Mouse (Mus musculus): ENCODE data around the gene Ccr7. TPM values are rescaled to one million over a fixed set of nuclear protein-coding genes. Genes with fewer than 3 reads are reported as not detected.

The Ccr7 gene
- polyA plus RNA-seq, 1 experiment from 2014 or later = not detected

- no peaks in the 10 kb centered on the region for H3K27me3 ChIP-seq
- H3K4me1 ChIP-seq = peaks cover 28% of the 10 kb centered on the region
- no peak overlapping the region for H3K27ac ChIP-seq
- 73% methylated on average over 11 of the region's 11 CpGs for WGBS
- H3K4me3 ChIP-seq (replicated peaks) = no peak overlapping the region
- H3K9me3 ChIP-seq = no peaks in the 10 kb centered on the region
- H3K36me3 ChIP-seq (replicated peaks) = no peaks in the 10 kb centered on the region
- no peak overlapping the region for H3K9ac ChIP-seq
- no peak overlapping the region for H3K4me2 ChIP-seq
- ATAC-seq (ENCODE audit: low FRiP score) = no peak
Measured at GRCm38 (mm10) chr11:99151333-99151930, 3.4 kb downstream of the Ccr7 start.

- Histone ChIP-seq H3K27ac (no peak overlapping the region), H3K4me1 (peaks cover 28% of the 10 kb centered on the region), H3K27me3 (no peaks in the 10 kb centered on the region), H3K9ac (no peak overlapping the region), H3K36me3 (replicated peaks) (no peaks in the 10 kb centered on the region), H3K9me3 (no peaks in the 10 kb centered on the region), H3K4me2 (no peak overlapping the region), H3K4me3 (replicated peaks) (no peak overlapping the region)
- 61% methylated on average over 7 of the region's 7 CpGs for WGBS
- ATAC-seq (ENCODE audit: low FRiP score) = no peak
Measured at GRCm38 (mm10) chr11:99150889-99151288, 4.0 kb downstream of the Ccr7 start.

DNA sequence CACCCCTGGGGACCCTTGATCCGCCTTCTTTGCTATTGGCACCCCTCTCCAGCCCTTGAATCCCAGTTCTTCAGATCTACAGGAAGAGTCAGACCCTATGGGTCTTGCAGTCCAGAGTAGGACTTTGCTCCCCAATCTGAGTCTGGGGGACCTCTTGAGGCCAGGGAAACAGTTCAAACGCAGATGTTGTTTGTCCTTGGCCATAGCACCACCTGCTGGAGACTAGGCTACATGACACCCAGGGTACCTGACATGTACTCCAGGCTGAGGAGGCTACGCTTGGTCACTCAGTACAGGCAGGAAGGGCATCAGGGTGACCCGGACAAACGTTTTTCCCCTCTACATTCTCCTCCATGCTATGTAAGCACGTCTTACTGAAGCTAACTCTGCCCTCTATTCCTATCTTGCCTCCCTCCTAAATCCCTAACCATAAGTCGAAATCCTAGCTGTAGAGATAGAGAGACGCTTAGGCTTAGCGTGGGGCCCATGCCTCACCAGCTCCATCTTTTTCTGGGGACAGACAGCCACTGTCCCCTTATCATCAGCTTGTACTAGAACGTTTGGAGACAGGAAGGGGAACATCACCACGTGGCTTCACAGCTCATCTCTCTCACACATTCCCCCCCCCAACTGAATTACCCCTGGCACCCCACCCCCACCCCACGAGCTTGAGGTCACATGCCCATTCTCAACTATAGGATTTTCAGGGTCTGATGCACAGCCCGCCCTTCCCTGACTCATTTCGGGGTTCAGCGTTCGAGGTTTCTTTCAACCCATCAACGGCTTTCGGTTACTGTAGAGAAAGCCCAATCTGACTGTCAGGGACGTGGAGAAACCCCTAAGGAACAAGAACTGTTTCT lies 4.7 kb downstream of the Ccr7 start:
- ATAC-seq (ENCODE audit: low FRiP score) = 0 out of 2 replicates have a peak, but pooled peaks have one; percentile 31
- H3K36me3 ChIP-seq (replicated peaks) = no peaks in the 10 kb centered on the region
- no peaks in the 10 kb centered on the region for H3K9me3 ChIP-seq
- no peak overlapping the region for H3K4me2 ChIP-seq
- no peak overlapping the region for H3K4me3 ChIP-seq (replicated peaks)
- no peak overlapping the region for H3K27ac ChIP-seq
- no peak overlapping the region for H3K9ac ChIP-seq
- no peaks in the 10 kb centered on the region for H3K27me3 ChIP-seq
- WGBS = 54% methylated on average over 19 of the region's 19 CpGs
- peaks cover 28% of the 10 kb centered on the region for H3K4me1 ChIP-seq

- ATAC-seq (ENCODE audit: low FRiP score) = peak; percentile 21; the same call in 1 of the 2 replicates
- WGBS = 21% methylated on average over 14 of the region's 16 CpGs
- peak overlapping the region; percentile 19; the same call in 1 of the 2 replicates for H3K4me2 ChIP-seq
- no peak overlapping the region for H3K9ac ChIP-seq
- H3K4me3 ChIP-seq (replicated peaks) = no peak overlapping the region
- H3K9me3 ChIP-seq = no peaks in the 10 kb centered on the region
- peaks cover 31% of the 10 kb centered on the region for H3K4me1 ChIP-seq
- H3K27ac ChIP-seq = peak overlapping the region; percentile 68; the same call in 1 of the 2 replicates
- H3K36me3 ChIP-seq (replicated peaks) = no peaks in the 10 kb centered on the region
- H3K27me3 ChIP-seq = no peaks in the 10 kb centered on the region
Measured at GRCm38 (mm10) chr11:99148896-99149703, 5.8 kb downstream of the Ccr7 start.

DNA sequence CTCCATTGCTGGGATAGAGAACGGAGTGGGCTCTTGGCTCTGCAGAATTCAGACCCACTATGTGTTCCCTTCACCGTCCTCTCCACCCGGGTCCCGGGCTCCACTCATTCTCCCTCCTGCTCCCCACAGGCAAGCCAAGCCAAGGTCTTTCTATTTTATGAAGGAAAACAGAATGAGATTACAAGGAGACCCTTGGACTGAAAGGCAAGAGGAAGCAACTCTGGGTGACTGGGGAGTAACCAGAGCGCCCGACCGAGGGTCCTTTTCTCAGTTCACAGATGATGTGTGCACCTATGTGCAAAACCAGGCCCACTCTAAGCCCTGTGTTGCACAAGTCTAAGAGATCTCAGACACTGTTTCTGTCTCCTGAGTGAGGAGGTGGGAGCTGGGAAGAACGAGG lies 6.5 kb downstream of the Ccr7 start:
- Histone ChIP-seq H3K27me3 (no peaks in the 10 kb centered on the region), H3K9me3 (no peaks in the 10 kb centered on the region), H3K4me3 (replicated peaks) (no peak overlapping the region), H3K9ac (no peak overlapping the region), H3K36me3 (replicated peaks) (no peaks in the 10 kb centered on the region), H3K27ac (peak overlapping the region; percentile 68; the same call in 1 of the 2 replicates), H3K4me1 (peaks cover 31% of the 10 kb centered on the region), H3K4me2 (no peak overlapping the region)
- ATAC-seq (ENCODE audit: low FRiP score) = no peak
- WGBS = 76% methylated on average over 8 of the region's 8 CpGs

DNA sequence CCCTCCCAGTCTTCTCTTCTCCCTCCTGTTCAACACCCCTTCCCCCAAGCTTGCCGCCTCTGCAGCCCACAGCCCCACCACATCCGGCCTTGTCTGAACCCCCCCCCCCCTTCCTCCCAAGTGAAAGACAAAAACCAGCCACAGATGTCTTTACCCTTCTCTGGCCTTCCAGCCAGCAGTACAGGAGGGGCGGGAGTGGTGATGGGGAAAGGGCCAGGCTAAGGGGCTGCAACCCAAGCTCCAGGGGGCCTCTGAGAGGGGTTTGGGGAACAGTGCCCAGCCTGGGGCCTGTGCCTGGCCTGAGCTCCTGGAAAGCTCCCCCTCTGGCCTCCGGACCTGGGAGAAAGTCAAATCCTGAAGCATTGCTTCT lies 7.0 kb downstream of the Ccr7 start:
- ATAC-seq (ENCODE audit: low FRiP score) = no peak
- WGBS = 42% methylated on average over 4 of the region's 4 CpGs
- H3K4me1 ChIP-seq = peaks cover 31% of the 10 kb centered on the region
- H3K9me3 ChIP-seq = no peaks in the 10 kb centered on the region
- no peaks in the 10 kb centered on the region for H3K27me3 ChIP-seq
- peak overlapping the region; percentile 68 for H3K27ac ChIP-seq
- no peaks in the 10 kb centered on the region for H3K36me3 ChIP-seq (replicated peaks)
- no peak overlapping the region for H3K4me2 ChIP-seq
- no peak overlapping the region for H3K9ac ChIP-seq
- H3K4me3 ChIP-seq (replicated peaks) = no peak overlapping the region

DNA sequence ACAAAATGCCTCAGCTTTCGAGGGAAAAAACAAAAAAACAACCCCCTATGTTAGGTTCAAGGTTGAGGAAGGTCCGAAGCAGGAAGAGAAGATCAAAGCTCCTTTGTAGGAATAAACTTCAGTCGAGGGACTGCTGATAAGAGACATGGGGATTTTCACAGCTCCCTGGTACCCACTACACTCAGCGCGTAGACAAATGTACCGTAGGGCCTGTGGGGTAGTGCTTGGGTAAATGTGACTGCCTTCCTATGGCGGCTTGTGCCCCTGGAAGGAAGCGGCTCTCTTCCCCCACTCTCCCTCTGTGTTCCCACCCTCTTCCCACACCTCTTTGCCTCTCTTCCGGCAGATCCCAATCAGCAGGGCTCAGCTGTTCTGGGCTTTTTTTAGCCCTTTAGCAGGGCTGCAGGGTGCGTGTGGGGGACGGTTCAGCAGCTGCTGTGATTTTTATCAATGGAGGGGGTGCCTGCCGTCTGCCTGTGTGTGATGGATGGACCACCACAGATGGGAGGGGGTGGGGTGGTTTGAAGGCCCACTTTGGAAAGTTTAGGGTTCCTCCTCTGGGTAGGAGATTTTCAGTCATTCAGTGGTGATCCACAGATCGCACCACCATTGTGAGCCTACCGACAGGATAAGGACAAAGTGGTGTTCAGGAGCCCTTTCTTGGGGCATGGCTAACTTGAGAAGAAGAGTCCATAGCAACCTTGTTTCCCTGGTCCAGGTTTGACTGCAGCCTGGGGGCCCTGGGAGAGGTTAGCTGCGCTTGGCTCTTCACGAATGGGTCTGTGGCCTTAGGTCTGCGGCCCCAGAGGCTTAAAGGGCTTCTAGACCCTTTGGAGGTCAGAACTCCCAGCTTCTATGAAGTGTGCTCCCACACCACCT lies 7.6 kb downstream of the Ccr7 start:
- Histone ChIP-seq H3K4me3 (replicated peaks) (no peak overlapping the region), H3K36me3 (replicated peaks) (no peaks in the 10 kb centered on the region), H3K27ac (peak overlapping the region; percentile 68), H3K4me1 (peaks cover 31% of the 10 kb centered on the region), H3K4me2 (no peak overlapping the region), H3K9ac (no peak overlapping the region), H3K27me3 (no peaks in the 10 kb centered on the region), H3K9me3 (no peaks in the 10 kb centered on the region)
- WGBS = 57% methylated on average over 17 of the region's 17 CpGs
- ATAC-seq (ENCODE audit: low FRiP score) = peak; percentile 57; the same call in 1 of the 2 replicates

DNA sequence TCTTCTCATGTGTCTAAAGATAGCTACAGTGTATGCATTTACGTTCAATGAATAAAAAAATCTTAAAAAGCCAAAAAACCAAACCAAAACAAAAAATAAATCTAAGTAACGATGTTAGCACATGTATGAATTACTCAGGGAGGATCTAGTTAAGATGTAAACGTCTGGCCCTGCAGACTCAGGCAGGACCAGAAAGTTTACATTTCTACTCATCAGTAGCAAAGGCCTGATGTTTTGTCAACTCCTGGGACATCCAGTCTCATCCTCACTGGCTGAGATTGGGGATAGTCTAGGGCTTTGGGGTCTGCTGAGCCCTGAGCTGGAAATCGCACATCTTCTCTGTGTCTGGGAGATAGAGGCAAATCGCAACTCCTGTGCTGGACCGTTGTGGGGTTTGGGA lies 8.3 kb downstream of the Ccr7 start:
- WGBS = 87% methylated on average over 6 of the region's 6 CpGs
- no peaks in the 10 kb centered on the region for H3K9me3 ChIP-seq
- peak overlapping the region; percentile 68; the same call in 1 of the 2 replicates for H3K27ac ChIP-seq
- H3K4me1 ChIP-seq = peaks cover 31% of the 10 kb centered on the region
- H3K27me3 ChIP-seq = no peaks in the 10 kb centered on the region
- no peak overlapping the region for H3K4me2 ChIP-seq
- H3K9ac ChIP-seq = no peak overlapping the region
- H3K36me3 ChIP-seq (replicated peaks) = no peaks in the 10 kb centered on the region
- no peak for ATAC-seq (ENCODE audit: low FRiP score)
- H3K4me3 ChIP-seq (replicated peaks) = no peak overlapping the region

DNA sequence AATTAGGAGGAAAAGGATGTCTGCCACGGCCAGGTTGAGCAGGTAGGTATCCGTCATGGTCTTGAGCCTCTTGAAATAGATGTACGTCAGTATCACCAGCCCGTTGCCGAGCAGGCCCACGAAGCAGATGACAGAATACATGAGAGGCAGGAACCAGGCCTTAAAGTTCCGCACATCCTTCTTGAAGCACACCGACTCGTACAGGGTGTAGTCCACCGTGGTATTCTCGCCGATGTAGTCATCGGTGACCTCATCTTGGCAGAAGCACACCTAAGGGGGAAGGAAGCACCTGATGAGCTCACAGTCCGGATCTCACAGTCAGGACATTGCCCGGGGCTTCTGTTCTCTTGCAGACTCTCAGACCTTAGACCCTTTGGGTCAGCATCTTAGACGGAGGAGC lies 9.1 kb downstream of the Ccr7 start:
- H3K36me3 ChIP-seq (replicated peaks) = no peaks in the 10 kb centered on the region
- H3K4me2 ChIP-seq = no peak overlapping the region
- H3K27me3 ChIP-seq = no peaks in the 10 kb centered on the region
- H3K9me3 ChIP-seq = no peaks in the 10 kb centered on the region
- WGBS = 96% methylated on average over 16 of the region's 16 CpGs
- no peak overlapping the region for H3K9ac ChIP-seq
- ATAC-seq (ENCODE audit: low FRiP score) = no peak
- H3K27ac ChIP-seq = no peak overlapping the region
- H3K4me1 ChIP-seq = peaks cover 31% of the 10 kb centered on the region
- no peak overlapping the region for H3K4me3 ChIP-seq (replicated peaks)

DNA sequence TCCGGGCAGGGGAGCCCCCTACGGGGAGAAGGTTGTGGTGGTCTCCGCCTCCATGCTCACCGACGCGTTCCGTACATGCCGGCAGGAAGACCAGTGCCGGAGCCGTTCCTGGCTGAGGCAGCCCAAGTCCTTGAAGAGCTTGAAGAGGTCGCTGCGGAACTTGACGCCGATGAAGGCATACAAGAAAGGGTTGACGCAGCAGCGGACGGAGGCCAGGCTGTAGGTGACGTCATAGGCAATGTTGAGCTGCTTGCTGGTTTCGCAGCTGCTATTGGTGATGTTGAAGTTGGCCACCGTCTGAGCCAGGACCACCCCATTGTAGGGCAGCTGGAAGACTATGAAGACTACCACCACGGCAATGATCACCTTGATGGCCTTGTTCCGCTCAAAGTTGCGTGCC lies 9.9 kb downstream of the Ccr7 start:
- no peaks in the 10 kb centered on the region for H3K9me3 ChIP-seq
- no peaks in the 10 kb centered on the region for H3K27me3 ChIP-seq
- H3K9ac ChIP-seq = no peak overlapping the region
- no peak overlapping the region for H3K4me2 ChIP-seq
- 93% methylated on average over 23 of the region's 23 CpGs for WGBS
- H3K4me3 ChIP-seq (replicated peaks) = no peak overlapping the region
- H3K4me1 ChIP-seq = peaks cover 31% of the 10 kb centered on the region
- H3K27ac ChIP-seq = no peak overlapping the region
- no peaks in the 10 kb centered on the region for H3K36me3 ChIP-seq (replicated peaks)
- ATAC-seq (ENCODE audit: low FRiP score) = no peak

- H3K4me2 ChIP-seq = no peak overlapping the region
- no peak overlapping the region for H3K9ac ChIP-seq
- no peaks in the 10 kb centered on the region for H3K9me3 ChIP-seq
- ATAC-seq (ENCODE audit: low FRiP score) = no peak
- H3K36me3 ChIP-seq (replicated peaks) = no peaks in the 10 kb centered on the region
- H3K4me3 ChIP-seq (replicated peaks) = no peak overlapping the region
- H3K4me1 ChIP-seq = peaks cover 27% of the 10 kb centered on the region
- H3K27ac ChIP-seq = no peak overlapping the region
- no peaks in the 10 kb centered on the region for H3K27me3 ChIP-seq
- WGBS = 86% methylated on average over 5 of the region's 5 CpGs
Measured at GRCm38 (mm10) chr11:99144456-99144855, 10.4 kb downstream of the Ccr7 start.
